Mouse (Mus musculus): ENCODE measurements around the gene Lmx1b.

Lmx1b gene

GRCm38 (mm10) chr2:33640171-33640721 is at the start of gene Lmx1b:
TSS of gene Lmx1b (minus strand) at chr2:33640511.
- in situ Hi-C loops (cut with MboI; ENCODE audit: unreplicated experiment in 2 of 2) = no loop called here

DNA sequence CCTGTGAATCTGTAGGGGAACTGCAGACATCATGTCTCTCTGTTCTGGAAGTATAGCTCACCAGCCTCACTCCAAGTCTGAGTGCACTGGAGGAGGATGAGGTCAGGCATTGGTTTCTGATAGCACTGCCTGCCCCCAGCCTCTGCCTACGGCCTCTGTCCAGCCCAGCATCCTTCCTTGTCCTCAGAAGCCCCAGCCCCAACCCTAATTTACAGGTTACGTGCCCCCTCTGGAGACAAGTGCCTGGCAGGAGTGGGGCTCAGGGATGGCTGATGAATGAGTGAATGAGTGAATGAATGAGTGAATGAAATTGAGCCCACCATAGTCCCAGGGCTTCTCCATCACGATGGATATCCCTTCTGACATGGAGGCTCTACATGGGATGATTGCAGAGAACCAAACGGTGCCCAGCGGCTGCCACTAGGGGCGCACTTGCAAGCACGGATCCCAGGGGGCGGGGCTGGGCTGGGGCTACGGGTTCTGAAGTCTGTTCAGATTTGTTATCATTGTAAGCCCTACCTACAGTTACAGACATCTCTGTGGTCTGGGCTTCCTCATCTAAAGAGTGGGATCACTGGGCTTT is 49.7 kb upstream of the Lmx1b start:
- in situ Hi-C loops (cut with MboI; ENCODE audit: unreplicated experiment in 2 of 2) = loop anchor here (5.0 to 10.0 kb wide), 2 partner anchors 42 to 45 kb away; no protein-coding TSS in a partner anchor

GRCm38 (mm10) chr2:33689155-33689879 is 49.0 kb upstream of the Lmx1b start:
- in situ Hi-C loops (cut with MboI; ENCODE audit: unreplicated experiment in 2 of 2) = loop anchor here in 1 of 2 experiments (10.0 kb wide), 1 partner anchor 45 kb away; no protein-coding TSS in a partner anchor

- in situ Hi-C loops (cut with MboI; ENCODE audit: unreplicated experiment in 2 of 2) = loop anchor here in 1 of 2 experiments (10.0 kb wide), 1 partner anchor 51 kb away; no protein-coding TSS in a partner anchor
These were observed 43.3 kb upstream of the Lmx1b start for GRCm38 (mm10) chr2:33683594-33683993.

GRCm38 (mm10) chr2:33683095-33683494 is 42.8 kb upstream of the Lmx1b start:
- in situ Hi-C loops (cut with MboI; ENCODE audit: unreplicated experiment in 2 of 2) = loop anchor here in 1 of 2 experiments (10.0 kb wide), 1 partner anchor 52 kb away; no protein-coding TSS in a partner anchor

DNA sequence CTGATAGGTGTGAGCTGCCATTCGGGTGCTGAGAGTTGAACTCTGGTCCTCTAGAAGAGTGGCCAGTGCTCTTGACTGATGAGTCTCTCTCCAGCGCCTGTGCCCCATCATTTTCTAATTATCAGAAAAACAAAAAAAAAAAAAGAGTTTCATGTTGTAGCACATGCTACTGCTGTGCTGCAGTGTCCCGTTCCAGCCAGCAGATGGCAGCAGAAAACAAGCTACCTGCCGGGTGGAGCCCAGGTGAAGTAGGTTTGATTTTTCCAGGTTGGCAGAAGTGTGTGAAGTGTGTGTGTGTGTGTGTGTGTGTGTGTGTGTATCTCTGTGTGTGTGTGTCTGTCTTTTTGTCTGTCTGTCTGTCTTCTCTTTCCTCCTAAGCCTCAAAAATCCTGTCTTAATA is 41.9 kb upstream of the Lmx1b start:
- in situ Hi-C loops (cut with MboI; ENCODE audit: unreplicated experiment in 2 of 2) = loop anchor here in 1 of 2 experiments (10.0 kb wide), 1 partner anchor 53 kb away; no protein-coding TSS in a partner anchor

- in situ Hi-C loops (cut with MboI; ENCODE audit: unreplicated experiment in 2 of 2) = no loop called here
These were observed 38.8 kb upstream of the Lmx1b start for GRCm38 (mm10) chr2:33678950-33679654.

- in situ Hi-C loops (cut with MboI; ENCODE audit: unreplicated experiment in 2 of 2) = no loop called here
These were observed 32.6 kb upstream of the Lmx1b start for GRCm38 (mm10) chr2:33672701-33673472.

- in situ Hi-C loops (cut with MboI; ENCODE audit: unreplicated experiment in 2 of 2) = no loop called here
These were observed 28.4 kb upstream of the Lmx1b start for GRCm38 (mm10) chr2:33668741-33669140.

DNA sequence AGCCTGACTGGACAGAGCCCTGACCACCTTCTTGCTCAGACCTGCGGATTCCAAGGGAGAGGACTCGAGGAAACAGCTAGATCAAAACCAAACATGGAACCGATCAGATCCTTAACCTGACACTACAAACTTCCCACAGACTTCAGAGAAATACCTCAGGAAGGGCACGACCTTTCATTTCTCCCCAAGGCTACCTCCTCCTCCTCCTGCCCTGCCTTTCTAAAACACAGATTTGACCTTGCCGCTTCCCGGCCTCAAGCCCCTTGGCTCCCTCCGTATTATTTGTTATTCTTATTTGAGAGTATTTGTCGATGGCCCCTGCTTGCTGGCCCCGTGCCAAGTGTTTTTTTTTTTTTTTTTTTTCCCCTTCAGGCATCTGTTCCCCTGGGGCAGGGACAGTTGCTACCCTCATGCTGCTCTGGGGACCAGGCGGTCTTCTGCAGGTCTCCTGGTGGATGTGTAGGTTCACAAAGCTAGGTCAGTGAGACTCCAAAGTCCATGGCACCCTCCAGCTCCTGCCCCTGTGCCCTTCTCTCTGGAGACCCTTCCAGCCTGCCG is 26.2 kb upstream of the Lmx1b start:
- in situ Hi-C loops (cut with MboI; ENCODE audit: unreplicated experiment in 2 of 2) = no loop called here

DNA sequence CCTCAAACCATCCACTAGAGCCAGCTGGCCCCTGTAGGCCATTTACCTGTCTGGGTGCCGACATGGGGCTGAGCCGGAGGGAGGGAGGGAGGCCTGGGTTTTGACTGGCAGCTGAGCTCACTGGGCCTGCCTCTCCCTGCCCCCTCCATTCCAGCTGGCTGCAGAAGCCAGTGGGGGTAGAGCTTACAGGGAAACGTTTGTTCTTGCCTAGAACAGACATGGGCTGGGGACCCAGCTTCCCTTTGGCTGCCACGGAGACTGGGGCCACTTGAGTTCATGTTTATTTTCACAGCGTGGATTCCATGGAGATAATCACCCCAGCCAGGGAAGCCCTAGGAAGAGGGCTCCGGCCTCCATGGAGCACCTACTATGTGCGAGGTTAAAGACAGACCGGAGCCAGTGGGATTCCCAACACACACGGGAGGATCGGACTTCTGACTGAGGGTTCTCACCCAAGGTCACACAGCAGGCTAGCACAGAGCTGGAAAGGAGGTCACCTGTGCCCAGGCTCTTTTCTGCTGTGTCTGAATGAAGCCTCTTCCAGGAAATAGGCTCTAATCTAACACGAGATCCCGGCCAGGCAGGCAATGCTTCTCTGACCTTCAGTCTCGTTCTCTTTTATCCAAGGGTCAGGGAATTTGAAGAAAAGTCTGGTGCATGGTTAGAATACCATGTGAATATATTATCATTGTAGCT is 25.2 kb upstream of the Lmx1b start:
- in situ Hi-C loops (cut with MboI; ENCODE audit: unreplicated experiment in 2 of 2) = no loop called here

DNA sequence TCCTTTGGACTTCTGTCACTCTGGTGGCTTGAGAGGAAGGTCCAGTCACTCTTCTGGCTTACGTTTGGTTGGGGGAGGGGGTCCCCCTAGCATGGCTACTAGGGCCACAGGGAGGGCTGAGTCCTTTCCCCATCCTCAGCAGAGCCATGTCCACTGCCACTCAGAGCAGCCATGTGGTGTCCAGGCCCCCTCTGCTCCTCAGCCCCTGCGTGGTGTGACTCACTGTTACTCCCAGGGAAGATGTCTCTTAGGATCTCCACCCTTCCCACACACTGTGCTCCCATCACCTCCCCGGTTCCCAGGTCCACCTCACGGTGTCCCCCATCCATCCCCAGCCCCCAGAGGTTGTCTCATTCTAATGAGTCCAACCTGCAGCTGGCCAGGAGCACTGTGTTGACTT is 24.4 kb upstream of the Lmx1b start:
- in situ Hi-C loops (cut with MboI; ENCODE audit: unreplicated experiment in 2 of 2) = no loop called here

DNA sequence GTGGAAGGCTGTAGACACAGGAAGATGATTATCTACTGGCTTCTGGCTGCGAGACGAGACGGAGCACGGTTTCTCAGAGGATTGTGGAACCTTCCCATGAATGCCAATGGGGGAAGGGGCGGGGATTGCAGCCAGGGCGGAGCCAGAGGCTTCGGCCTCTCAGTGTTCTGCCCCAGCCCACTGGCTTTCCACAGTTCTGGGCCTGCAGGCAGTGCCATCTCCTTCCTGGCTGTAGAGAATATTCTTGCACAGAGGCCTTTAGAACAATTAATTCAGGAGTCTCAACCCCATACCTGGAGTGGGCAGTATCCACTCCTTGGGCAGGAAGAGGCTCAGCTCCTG is 18.9 kb upstream of the Lmx1b start:
- in situ Hi-C loops (cut with MboI; ENCODE audit: unreplicated experiment in 2 of 2) = no loop called here

DNA sequence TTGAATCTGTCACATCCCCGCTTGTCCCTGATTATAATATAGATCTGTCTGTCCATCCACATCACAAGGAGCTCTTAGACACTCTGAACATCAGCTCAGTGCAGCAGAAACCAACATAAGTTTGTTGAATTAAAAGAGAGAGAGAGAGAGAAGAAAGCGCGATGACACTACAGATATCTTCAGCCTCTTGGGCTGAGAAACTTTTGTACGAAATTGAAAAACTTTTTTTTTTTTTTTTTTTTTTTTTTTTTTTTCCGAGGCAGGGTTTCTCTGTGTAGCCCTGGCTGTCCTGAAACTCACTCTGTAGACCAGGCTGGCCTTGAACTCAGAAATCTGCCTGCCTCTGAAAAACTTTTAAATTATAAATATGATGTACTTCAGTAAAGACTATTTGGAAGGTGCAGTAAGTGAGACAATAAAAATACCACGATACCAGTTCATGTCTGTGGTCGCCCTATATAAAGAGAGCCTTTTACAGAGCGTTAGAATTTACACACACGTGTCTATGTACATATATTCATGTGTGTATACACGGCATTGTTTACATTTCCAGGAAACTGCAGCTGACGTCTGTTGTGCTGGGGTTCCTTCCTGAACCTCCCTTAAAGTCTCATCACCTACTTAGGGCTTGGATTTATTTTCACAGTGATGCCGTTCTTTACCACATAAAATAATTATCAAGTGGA is 18.4 kb upstream of the Lmx1b start:
- in situ Hi-C loops (cut with MboI; ENCODE audit: unreplicated experiment in 2 of 2) = no loop called here

- in situ Hi-C loops (cut with MboI; ENCODE audit: unreplicated experiment in 2 of 2) = no loop called here
These were observed 12.3 kb upstream of the Lmx1b start for GRCm38 (mm10) chr2:33652517-33653198.

DNA sequence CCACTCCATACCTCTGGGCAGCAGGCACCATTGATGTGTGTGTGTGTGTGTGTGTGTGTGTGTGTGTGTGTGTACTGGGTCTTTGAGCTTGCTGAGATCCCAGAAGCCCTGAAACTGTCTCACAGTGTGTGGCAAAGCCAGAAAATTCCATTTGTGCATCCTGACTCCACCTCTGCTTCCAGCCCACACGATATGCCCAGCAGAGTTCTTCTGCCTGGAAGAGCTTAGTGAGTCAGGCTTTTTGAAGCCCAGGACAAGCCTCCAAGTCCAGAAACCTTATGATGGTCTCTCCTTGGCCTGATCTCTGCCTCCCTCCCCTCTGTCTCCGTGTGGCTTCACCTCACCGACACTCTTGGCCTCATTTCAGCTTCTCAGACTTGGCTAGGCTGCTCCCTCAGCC is 9.1 kb upstream of the Lmx1b start:
- in situ Hi-C loops (cut with MboI; ENCODE audit: unreplicated experiment in 2 of 2) = no loop called here

DNA sequence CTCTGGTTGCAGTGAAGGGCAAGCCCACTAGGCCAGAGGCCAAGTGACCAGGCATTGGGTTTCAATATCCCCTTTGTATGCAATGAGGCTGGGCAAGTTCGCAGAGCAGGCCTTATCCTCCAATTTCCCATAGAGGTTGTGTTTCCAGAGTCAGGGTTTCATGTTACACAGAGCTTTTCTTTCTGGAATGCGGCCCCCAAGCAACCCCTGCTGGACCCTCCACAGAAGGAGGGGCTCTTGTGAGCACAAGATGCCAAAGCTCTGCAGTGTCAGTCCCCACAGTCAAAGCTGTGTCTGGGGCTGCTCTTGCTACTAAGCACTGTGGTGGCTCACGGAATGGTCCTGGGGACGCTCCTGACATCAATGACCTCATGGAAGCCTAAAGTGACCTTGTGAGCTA is 8.6 kb upstream of the Lmx1b start:
- in situ Hi-C loops (cut with MboI; ENCODE audit: unreplicated experiment in 2 of 2) = no loop called here

DNA sequence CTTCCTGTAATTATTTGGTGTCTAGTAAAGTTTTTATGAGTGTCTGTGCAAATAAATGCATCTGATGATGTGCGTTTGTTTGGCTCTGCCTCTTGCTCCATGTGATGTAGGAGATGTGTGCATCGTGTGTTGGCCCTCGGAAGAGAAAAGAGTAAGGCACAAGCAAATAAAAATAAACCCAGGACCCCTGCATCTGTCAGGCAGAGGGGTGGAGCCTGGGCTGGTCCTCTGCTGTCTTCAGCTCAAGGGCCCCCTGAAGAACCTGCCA is 5.9 kb upstream of the Lmx1b start:
- in situ Hi-C loops (cut with MboI; ENCODE audit: unreplicated experiment in 2 of 2) = no loop called here
